Mouse (Mus musculus): ENCODE results near the gene Dock3. TPM values are rescaled to one million over a fixed set of nuclear protein-coding genes. Genes with fewer than 3 reads are reported as not detected.

Gene Dock3
- polyA plus RNA-seq, 1 experiment from 2014 or later: 0.60 TPM

DNA sequence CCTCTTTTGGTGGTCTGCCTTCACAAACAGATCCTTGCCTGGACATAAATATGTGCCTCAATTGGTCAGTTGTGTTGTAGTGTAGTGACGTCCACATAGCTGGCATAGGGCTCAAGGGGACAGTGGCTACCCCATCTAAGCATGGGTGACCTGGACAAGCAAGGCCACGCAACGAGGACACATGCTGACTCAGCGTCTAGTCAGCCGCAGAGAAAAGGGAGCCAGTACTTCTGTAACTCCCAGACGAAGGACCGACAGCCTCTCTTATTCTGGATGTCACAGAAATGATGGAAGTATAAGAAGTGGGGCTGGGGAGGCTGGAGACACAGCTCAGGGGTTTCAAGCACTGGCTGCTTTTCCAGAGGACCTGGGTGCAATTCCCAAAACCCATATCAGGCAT, 45.9 kb upstream of the Dock3 start:
- Histone ChIP-seq H3K4me2 (replicated peaks; ENCODE audit: low read depth) (no peak overlapping the region), H3K4me1 (replicated peaks; ENCODE audit: control insufficient read depth, insufficient read depth, low read length) (peaks cover 15% of the 10 kb centered on the region), H3K9me3 (ENCODE audit: control insufficient read depth) (no peaks in the 10 kb centered on the region), H3K27ac (ENCODE audit: low read depth, low read length) (no peak overlapping the region), H3K9ac (ENCODE audit: low read depth, low read length) (no peak overlapping the region), H3K36me3 (ENCODE audit: control insufficient read depth, insufficient read depth) (peaks cover 3% of the 10 kb centered on the region; the same call in 1 of the 2 replicates), H3K4me3 (ENCODE audit: low read depth, low read length) (no peak overlapping the region), H3K27me3 (replicated peaks; ENCODE audit: control insufficient read depth, insufficient read depth, low read length) (no peaks in the 10 kb centered on the region)
- 85% methylated on average over 7 of the region's 7 CpGs for WGBS
- no peak for TF ChIP-seq CTCF (IDR thresholded peaks at IDR 0.05; ENCODE audit: low read depth)
- no peak for ATAC-seq

DNA sequence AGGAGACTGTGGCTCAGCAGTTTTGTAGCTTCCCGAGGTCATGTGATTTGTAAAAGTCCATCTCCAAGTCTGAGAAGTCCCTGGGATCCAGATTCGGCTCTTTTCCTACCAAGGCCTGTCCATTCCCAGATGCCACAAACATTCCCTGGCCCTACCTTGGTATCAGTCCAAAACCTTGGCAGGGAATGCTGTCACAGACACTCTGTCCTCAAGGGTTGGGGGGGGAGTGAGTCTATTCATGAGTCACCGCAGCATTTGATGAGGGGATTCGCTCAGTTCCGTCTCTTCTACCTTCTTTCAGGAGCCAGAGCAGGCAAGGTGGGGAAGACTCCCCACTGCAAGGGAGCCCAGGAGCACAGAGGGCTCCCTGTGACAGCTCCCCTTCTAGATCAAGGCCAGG, 44.0 kb upstream of the Dock3 start:
- no peak overlapping the region for H3K27ac ChIP-seq (ENCODE audit: low read depth, low read length)
- ATAC-seq: no peak
- no peak overlapping the region for H3K9ac ChIP-seq (ENCODE audit: low read depth, low read length)
- H3K4me3 ChIP-seq (ENCODE audit: low read depth, low read length): no peak overlapping the region
- WGBS: 86% methylated on average over 5 of the region's 5 CpGs
- H3K9me3 ChIP-seq (ENCODE audit: control insufficient read depth): no peaks in the 10 kb centered on the region
- H3K36me3 ChIP-seq (ENCODE audit: control insufficient read depth, insufficient read depth): no peaks in the 10 kb centered on the region; the same call in 1 of the 2 replicates
- H3K27me3 ChIP-seq (replicated peaks; ENCODE audit: control insufficient read depth, insufficient read depth, low read length): no peaks in the 10 kb centered on the region
- no peak for TF ChIP-seq CTCF (IDR thresholded peaks at IDR 0.05; ENCODE audit: low read depth)
- H3K4me1 ChIP-seq (replicated peaks; ENCODE audit: control insufficient read depth, insufficient read depth, low read length): peaks cover 15% of the 10 kb centered on the region
- no peak overlapping the region for H3K4me2 ChIP-seq (replicated peaks; ENCODE audit: low read depth)

DNA sequence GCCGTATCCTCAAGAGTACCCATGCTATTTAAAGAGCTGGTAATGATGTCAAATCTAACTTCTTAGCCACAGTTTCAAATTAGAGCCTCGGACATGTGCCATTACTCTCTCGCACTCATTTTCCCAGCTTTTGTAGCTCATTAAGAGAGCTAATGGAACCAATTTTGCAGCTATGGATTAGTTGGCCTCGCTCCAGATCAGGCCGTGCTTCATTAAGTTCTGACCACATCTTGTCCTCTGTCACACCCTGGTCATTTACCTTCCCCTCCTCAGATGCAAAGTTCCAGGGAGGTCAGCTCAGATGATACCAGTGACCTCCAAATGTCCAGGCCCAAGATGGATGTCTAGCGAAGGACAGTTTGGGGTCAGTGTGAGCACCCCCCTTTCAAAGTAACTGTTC, 43.0 kb upstream of the Dock3 start:
- no peaks in the 10 kb centered on the region for H3K27me3 ChIP-seq (replicated peaks; ENCODE audit: control insufficient read depth, insufficient read depth, low read length)
- no peak for TF ChIP-seq CTCF (IDR thresholded peaks at IDR 0.05; ENCODE audit: low read depth)
- 91% methylated on average over 6 of the region's 6 CpGs for WGBS
- no peak for ATAC-seq
- H3K4me3 ChIP-seq (ENCODE audit: low read depth, low read length): no peak overlapping the region
- H3K27ac ChIP-seq (ENCODE audit: low read depth, low read length): no peak overlapping the region
- H3K9me3 ChIP-seq (ENCODE audit: control insufficient read depth): no peaks in the 10 kb centered on the region
- H3K36me3 ChIP-seq (ENCODE audit: control insufficient read depth, insufficient read depth): no peaks in the 10 kb centered on the region; the same call in 1 of the 2 replicates
- no peak overlapping the region for H3K9ac ChIP-seq (ENCODE audit: low read depth, low read length)
- peaks cover 9% of the 10 kb centered on the region; the same call in 1 of the 2 replicates for H3K4me1 ChIP-seq (replicated peaks; ENCODE audit: control insufficient read depth, insufficient read depth, low read length)
- H3K4me2 ChIP-seq (replicated peaks; ENCODE audit: low read depth): no peak overlapping the region

DNA sequence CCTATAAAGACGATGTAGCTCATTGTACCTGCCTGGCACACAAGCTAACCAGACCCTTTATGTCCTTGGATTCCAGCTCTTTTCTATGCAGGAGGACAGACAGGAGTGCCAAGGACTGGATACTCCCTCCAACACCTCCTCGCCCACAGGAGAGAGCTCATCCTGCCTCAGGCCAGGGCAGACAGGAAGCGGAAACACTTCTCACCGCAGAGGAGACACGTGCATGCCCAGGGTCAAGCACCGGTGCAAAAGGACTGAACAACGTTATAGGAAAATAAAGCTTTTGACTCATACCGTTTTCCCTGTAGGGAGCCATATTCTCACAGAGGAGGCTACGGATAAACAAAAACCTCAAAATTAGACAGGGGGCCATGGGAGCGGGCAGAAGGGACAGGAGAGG, 41.5 kb upstream of the Dock3 start:
- Histone ChIP-seq H3K27me3 (replicated peaks; ENCODE audit: control insufficient read depth, insufficient read depth, low read length) (no peaks in the 10 kb centered on the region), H3K36me3 (ENCODE audit: control insufficient read depth, insufficient read depth) (no peaks in the 10 kb centered on the region; the same call in 1 of the 2 replicates), H3K9ac (ENCODE audit: low read depth, low read length) (no peak overlapping the region), H3K4me3 (ENCODE audit: low read depth, low read length) (no peak overlapping the region), H3K4me1 (replicated peaks; ENCODE audit: control insufficient read depth, insufficient read depth, low read length) (no peaks in the 10 kb centered on the region), H3K9me3 (ENCODE audit: control insufficient read depth) (no peaks in the 10 kb centered on the region), H3K4me2 (replicated peaks; ENCODE audit: low read depth) (no peak overlapping the region), H3K27ac (ENCODE audit: low read depth, low read length) (no peak overlapping the region)
- 70% methylated on average over 10 of the region's 10 CpGs for WGBS
- no peak for TF ChIP-seq CTCF (IDR thresholded peaks at IDR 0.05; ENCODE audit: low read depth)
- ATAC-seq: no peak

DNA sequence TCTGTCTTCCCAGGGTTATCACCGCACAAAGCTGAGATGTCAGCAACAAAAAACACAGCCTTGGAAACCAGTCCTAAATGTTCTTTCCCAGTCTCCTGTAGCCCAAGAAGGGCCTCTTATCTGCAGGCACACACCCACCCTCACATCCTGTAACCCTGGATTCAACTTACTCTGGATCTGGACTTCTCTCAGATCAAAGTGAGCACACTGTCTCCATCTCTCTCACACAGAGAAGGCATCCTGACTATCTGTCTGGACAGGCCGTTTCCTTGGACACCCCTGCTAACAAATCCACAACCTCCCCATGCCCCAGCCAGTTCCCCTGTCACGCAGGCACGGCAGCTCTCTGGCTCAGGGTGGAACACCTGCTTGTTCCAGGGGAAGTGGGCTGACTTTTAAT, 40.6 kb upstream of the Dock3 start:
- no peak for TF ChIP-seq CTCF (IDR thresholded peaks at IDR 0.05; ENCODE audit: low read depth)
- H3K4me3 ChIP-seq (ENCODE audit: low read depth, low read length): no peak overlapping the region
- H3K27me3 ChIP-seq (replicated peaks; ENCODE audit: control insufficient read depth, insufficient read depth, low read length): no peaks in the 10 kb centered on the region
- H3K9ac ChIP-seq (ENCODE audit: low read depth, low read length): no peak overlapping the region
- no peaks in the 10 kb centered on the region; the same call in 1 of the 2 replicates for H3K36me3 ChIP-seq (ENCODE audit: control insufficient read depth, insufficient read depth)
- ATAC-seq: no peak
- no peak overlapping the region for H3K27ac ChIP-seq (ENCODE audit: low read depth, low read length)
- H3K4me1 ChIP-seq (replicated peaks; ENCODE audit: control insufficient read depth, insufficient read depth, low read length): no peaks in the 10 kb centered on the region
- H3K4me2 ChIP-seq (replicated peaks; ENCODE audit: low read depth): no peak overlapping the region
- WGBS: 74% methylated on average over 4 of the region's 4 CpGs
- no peaks in the 10 kb centered on the region for H3K9me3 ChIP-seq (ENCODE audit: control insufficient read depth)

DNA sequence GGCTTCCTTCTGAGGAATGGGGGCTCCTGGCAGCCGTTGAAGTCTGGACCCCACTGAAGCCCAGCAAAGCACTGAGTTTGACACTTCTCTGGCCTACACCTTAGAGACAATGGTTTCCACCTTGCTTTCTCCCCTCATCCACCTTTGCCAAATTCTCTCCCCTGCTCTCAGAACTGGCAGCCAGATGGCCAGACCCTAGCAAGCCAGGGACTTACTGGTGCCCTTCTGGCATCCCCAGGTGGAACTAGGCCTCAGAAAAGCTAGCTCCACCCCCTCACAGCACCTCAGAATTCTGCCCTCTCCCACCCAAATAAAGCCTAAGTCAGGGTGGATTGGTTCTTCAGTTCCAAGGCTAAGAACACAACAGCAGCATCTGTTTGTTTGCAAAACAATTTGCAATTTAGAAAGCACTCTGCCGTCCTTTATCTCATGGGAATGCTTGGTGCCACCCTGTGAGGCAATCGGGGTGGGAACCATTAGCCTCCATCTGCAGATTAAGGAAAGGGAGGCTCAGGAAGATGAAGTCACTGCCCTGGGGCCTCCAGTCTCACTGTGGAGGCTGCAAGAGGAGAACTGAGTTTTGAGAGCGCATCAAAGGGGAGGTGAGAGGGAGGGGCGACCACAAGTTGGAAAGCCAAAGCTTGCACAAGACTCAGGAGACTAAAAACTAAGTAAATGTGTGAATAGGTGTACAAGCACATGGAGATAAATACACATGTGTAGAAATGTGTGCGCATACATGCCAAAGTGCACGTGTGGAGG, 39.6 kb upstream of the Dock3 start:
- H3K9me3 ChIP-seq (ENCODE audit: control insufficient read depth): no peaks in the 10 kb centered on the region
- no peak for ATAC-seq
- no peak overlapping the region for H3K9ac ChIP-seq (ENCODE audit: low read depth, low read length)
- H3K4me3 ChIP-seq (ENCODE audit: low read depth, low read length): no peak overlapping the region
- H3K27ac ChIP-seq (ENCODE audit: low read depth, low read length): no peak overlapping the region
- TF ChIP-seq CTCF (IDR thresholded peaks at IDR 0.05; ENCODE audit: low read depth): no peak
- 73% methylated on average over 7 of the region's 7 CpGs for WGBS
- no peaks in the 10 kb centered on the region for H3K4me1 ChIP-seq (replicated peaks; ENCODE audit: control insufficient read depth, insufficient read depth, low read length)
- no peaks in the 10 kb centered on the region for H3K27me3 ChIP-seq (replicated peaks; ENCODE audit: control insufficient read depth, insufficient read depth, low read length)
- no peaks in the 10 kb centered on the region; the same call in 1 of the 2 replicates for H3K36me3 ChIP-seq (ENCODE audit: control insufficient read depth, insufficient read depth)
- H3K4me2 ChIP-seq (replicated peaks; ENCODE audit: low read depth): no peak overlapping the region

Measured in intestine, postnatal 0 days (tissue).